Mouse (Mus musculus) cortical plate, adult 2 months (tissue): ENCODE data around the gene Cbfb.

Source experiments
- CTCF ChIP-seq: fragments of 200-500 bp; IDR thresholded peaks from 2 replicates; pipeline ENCODE4 v1.5.1; 2011; ENCODE audit warnings: mild to moderate bottlenecking, control low read depth, low read length; ENCODE audit not compliant: insufficient read depth; ENCODE audit errors: extremely low read depth
- POLR2A ChIP-seq: fragments of 200-500 bp; IDR thresholded peaks from 2 replicates; pipeline ENCODE4 v1.6.1; 2011; ENCODE audit warnings: mild to moderate bottlenecking, low read length, control low read depth; ENCODE audit not compliant: insufficient read depth; ENCODE audit errors: extremely low read depth

DNA sequence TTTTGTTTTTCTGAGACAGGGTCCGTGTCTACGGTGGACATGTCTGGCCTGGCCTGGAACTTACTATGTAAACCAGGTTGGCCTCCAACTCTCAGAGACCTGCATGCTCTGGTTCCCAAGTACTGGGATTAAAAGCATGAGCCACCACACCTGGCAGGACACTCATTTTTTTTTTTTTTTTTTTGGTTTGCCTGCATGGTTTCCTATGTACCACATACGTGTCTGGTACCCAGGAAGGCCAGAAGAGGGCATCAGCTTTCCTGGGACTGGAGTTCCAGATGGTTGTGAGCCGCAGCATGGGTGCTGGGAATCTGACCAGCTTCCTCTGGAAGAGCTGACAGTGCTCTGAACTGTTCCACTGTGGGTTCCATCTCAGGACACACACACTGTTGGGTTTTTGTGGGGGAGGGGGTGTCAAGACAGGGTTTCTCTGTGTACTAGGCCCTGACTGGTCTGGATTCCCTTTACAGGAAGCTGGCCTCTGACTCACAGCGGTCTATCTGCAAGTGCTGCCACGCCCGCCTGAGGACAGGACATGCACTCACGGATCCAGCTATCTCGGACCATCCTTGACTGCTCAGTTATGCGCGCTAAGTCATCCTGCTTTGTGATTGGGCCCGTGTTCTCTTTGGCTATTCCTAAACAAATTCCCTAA lies 91.0 kb downstream of the Cbfb start:
- TF ChIP-seq CTCF (no peak), POLR2A (no peak)
